Mouse (Mus musculus) embryonic fibroblast, embryonic 13.5 days (primary cell): ENCODE results near the gene Nsl1.

Source experiments
- CTCF ChIP-seq: IDR thresholded peaks from 2 replicates; pipeline ENCODE4 v1.5.1; 2011; ENCODE audit warnings: mild to moderate bottlenecking, control low read depth, low read length, moderate library complexity, borderline replicate concordance; ENCODE audit not compliant: insufficient read depth
- POLR2A ChIP-seq: IDR thresholded peaks from 2 replicates; pipeline ENCODE4 v1.6.1; 2011; ENCODE audit warnings: low read depth, mild to moderate bottlenecking, control low read depth, low read length, moderate library complexity

DNA sequence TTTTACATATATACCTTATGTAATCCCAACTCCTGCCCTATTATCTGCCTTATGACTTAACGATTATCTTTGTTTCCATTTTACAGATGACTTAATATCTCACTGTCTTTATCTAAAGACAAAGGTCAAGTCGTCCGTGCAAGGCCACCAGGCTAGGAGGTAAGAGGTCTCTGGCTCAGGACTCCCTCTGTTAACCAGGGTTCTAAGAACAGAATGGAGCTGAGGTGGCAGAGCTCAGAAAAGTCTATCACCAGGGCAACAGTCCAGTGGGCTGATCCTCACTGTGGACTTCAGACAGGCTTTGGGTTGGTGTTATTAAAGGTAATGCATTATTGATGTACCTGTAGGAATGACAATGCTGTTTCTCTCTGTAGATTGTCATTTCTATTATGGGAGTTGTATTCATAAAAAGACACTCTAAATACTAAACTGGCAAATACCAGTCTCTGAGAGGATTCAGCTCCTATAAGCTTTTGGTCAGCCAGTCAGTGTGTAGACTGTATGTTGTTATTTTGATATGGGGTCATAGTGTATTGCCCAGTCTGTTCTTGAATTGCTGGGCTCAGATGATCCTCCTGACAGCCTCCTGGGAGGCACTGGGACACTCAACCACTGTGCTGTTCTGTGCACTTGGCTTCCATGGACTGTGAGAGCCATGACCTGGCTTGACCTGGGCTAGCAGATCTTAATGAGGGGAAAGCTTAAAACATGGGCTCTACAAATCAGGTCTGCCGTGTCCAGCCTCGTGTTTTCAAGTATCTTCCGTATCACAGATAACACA lies 26.1 kb upstream of the Nsl1 start, which contains the start of gene Spata45:
- TF ChIP-seq POLR2A (no peak), CTCF (no peak)
